Mouse (Mus musculus): ENCODE measurements at regions not wholly inside any gene's neighbourhood (a gene's known extent, or its start where the extent isn't known, plus 50 kb on each side); places are given as distances from the start of the nearest gene placed in this dataset.

GRCm38 (mm10) chr7:130030711-130031110, 439.0 kb downstream of the Wdr11 start:
- in situ Hi-C loops (cut with MboI, MseI): no loop called here

- in situ Hi-C loops (cut with MboI, MseI): no loop called here
These were observed 444.6 kb downstream of the Wdr11 start for GRCm38 (mm10) chr7:130036235-130036634.

GRCm38 (mm10) chr7:130036845-130037572, 445.3 kb downstream of the Wdr11 start:
- in situ Hi-C loops (cut with MboI, MseI): no loop called here

- in situ Hi-C loops (cut with MboI, MseI): no loop called here
These were observed 445.9 kb downstream of the Wdr11 start for GRCm38 (mm10) chr7:130037573-130037925.

- in situ Hi-C loops (cut with MboI, MseI): loop anchor here (10.0 kb wide), 1 partner anchor 386 kb away; no protein-coding TSS in a partner anchor
These were observed 448.9 kb downstream of the Wdr11 start for GRCm38 (mm10) chr7:130040596-130040995.

GRCm38 (mm10) chr7:130041402-130041965, 449.8 kb downstream of the Wdr11 start:
- in situ Hi-C loops (cut with MboI, MseI): loop anchor here (10.0 kb wide), 1 partner anchor 387 kb away; no protein-coding TSS in a partner anchor

- in situ Hi-C loops (cut with MboI, MseI): loop anchor here (10.0 kb wide), 1 partner anchor 388 kb away; no protein-coding TSS in a partner anchor
These were observed 450.7 kb downstream of the Wdr11 start for GRCm38 (mm10) chr7:130042296-130042910.

- in situ Hi-C loops (cut with MboI, MseI): loop anchor here (10.0 kb wide), 1 partner anchor 389 kb away; no protein-coding TSS in a partner anchor
These were observed 452.0 kb downstream of the Wdr11 start for GRCm38 (mm10) chr7:130043397-130044234.

- in situ Hi-C loops (cut with MboI, MseI): loop anchor here (10.0 kb wide), 1 partner anchor 389 kb away; no protein-coding TSS in a partner anchor
These were observed 452.5 kb downstream of the Wdr11 start for GRCm38 (mm10) chr7:130044235-130044553.

- in situ Hi-C loops (cut with MboI, MseI): loop anchor here (10.0 kb wide), 1 partner anchor 390 kb away; no protein-coding TSS in a partner anchor
These were observed 452.9 kb downstream of the Wdr11 start for GRCm38 (mm10) chr7:130044581-130044980.

GRCm38 (mm10) chr7:130046086-130046485, 454.4 kb downstream of the Wdr11 start:
- in situ Hi-C loops (cut with MboI, MseI): loop anchor here (10.0 kb wide), 1 partner anchor 391 kb away; no protein-coding TSS in a partner anchor

GRCm38 (mm10) chr7:130047293-130048034, 455.8 kb downstream of the Wdr11 start:
- in situ Hi-C loops (cut with MboI, MseI): loop anchor here (10.0 kb wide), 1 partner anchor 393 kb away; no protein-coding TSS in a partner anchor

- in situ Hi-C loops (cut with MboI, MseI): loop anchor here (10.0 kb wide), 1 partner anchor 393 kb away; no protein-coding TSS in a partner anchor
These were observed 456.6 kb downstream of the Wdr11 start for GRCm38 (mm10) chr7:130048106-130048772.

GRCm38 (mm10) chr7:130049461-130049860, 457.8 kb downstream of the Wdr11 start:
- in situ Hi-C loops (cut with MboI, MseI): loop anchor here (10.0 kb wide), 1 partner anchor 395 kb away; no protein-coding TSS in a partner anchor

GRCm38 (mm10) chr7:130050120-130050519, 458.5 kb downstream of the Wdr11 start:
- in situ Hi-C loops (cut with MboI, MseI): loop anchor here (10.0 kb wide), 1 partner anchor 705 kb away; no protein-coding TSS in a partner anchor

GRCm38 (mm10) chr7:130052376-130052775, 460.7 kb downstream of the Wdr11 start:
- in situ Hi-C loops (cut with MboI, MseI): loop anchor here (10.0 kb wide), 1 partner anchor 702 kb away; no protein-coding TSS in a partner anchor

GRCm38 (mm10) chr7:130057708-130058107, 462.5 kb downstream of the Ate1 start:
- in situ Hi-C loops (cut with MboI, MseI): loop anchor here (10.0 kb wide), 1 partner anchor 697 kb away; no protein-coding TSS in a partner anchor

- in situ Hi-C loops (cut with MboI, MseI): loop anchor here (10.0 kb wide), 1 partner anchor 697 kb away; no protein-coding TSS in a partner anchor
These were observed 461.9 kb downstream of the Ate1 start for GRCm38 (mm10) chr7:130058267-130058666.
